Mouse (Mus musculus): Measurements from ENCODE around the gene Apbb2. TPM values are rescaled to one million over a fixed set of nuclear protein-coding genes. Genes with fewer than 3 reads are reported as not detected.

Apbb2 gene
- polyA plus RNA-seq (2012) = not detected in 2 replicates

DNA sequence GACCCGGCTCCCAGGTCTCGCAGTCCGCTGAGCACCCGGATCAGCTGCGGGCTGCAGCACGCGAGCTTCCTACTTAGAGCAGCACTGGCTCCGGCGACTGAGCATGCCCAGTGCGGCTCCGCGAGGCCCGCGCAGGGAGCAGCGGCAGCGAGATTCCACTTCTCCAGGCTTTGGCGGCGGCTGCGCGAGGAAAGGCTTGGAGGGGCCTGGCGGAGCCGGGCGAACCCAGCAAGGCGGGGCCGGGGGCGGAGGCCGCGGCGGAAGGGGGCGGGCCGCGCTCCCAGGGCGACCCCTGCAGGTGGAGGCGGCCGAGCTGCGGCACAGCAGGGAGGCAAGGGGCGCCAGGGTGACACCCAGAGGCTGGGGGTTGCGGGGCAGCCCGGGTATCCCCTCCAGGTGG lies at the start of gene Apbb2:
Gene Apbb2 (minus strand): TSS at position 188 of the 400 bp plus-strand sequence.
- TF ChIP-seq GATA1 (IDR thresholded peaks at IDR 0.05; ENCODE audit: low read length) = no peak

DNA sequence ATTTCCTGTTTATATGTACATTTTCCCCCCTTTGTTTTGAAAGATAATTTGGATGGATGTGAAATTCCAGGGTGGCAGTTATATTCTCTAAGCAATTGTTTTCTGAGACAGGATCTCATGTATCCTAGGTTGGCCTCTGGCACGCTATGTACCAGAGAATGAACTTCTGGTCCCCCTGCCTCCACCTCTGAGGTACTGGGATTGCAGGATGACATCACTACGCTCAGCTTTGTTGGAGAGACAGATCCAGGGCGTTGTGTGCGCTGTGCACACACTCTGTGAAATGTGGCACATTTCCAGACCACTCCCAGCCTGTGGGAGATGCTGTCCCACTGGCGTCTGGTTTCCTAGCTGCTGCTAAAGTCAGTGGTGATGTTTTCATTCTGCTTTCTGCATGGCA lies 35.6 kb upstream of the Apbb2 start:
- no peak for TF ChIP-seq GATA1 (IDR thresholded peaks at IDR 0.05; ENCODE audit: low read length)

DNA sequence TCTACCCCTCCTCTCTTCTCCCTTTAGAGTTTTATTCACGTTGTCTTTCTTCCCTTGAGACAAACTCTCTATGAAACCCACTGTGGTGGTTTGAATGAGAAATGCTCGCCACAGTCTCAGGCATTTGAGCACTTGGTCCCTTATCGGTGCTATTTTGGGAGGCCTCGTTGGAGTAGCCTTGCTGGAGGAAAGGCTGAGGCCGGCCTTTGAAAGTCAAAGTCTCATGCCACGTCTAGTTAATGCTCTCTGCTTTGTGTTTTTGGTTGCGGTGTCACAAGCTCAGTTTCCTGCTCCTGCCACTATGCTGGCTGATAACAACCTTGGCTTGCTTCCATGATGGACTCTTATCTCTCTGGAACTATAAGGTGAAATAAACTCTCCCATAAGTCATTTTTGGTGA lies 28.9 kb upstream of the Apbb2 start:
- no peak for TF ChIP-seq GATA1 (IDR thresholded peaks at IDR 0.05; ENCODE audit: low read length)

DNA sequence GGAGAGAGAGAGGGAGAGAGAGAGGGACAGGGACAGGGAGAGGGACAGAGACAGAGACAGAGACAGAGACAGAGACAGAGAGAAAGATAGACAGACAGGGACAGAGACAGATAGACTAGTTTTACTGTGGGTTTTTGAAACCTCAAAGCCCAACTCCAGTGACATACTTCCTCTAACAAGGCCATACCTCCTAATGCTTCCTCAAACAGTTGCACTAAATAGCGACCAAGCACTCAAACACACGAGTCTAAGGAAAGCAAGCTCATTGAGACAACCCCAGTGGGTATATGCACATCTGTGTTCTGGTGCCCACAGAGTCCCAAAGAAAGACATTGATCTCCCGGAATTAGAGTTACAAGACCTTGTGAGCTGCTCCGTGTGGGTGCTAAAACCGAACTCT lies 24.7 kb upstream of the Apbb2 start:
- TF ChIP-seq GATA1 (IDR thresholded peaks at IDR 0.05; ENCODE audit: low read length) = no peak

DNA sequence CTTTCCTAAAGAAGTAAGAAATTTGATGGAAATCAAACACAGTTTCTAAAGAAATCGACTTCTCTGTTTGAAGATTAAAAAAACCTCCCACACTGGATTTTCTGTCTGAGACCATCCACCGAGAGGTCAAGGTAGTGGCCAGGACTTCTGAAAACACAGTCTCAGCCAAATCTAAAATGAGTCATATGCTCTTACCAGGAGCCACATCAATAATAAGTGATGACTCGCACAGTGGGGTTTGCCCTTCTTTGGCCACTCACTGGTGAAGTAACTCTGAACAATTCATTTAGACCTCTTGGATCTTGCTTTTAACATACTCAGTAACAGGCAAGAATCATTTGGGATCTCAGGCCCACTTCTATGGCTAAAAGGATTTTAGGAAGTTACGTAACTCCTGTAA lies 23.6 kb upstream of the Apbb2 start:
- TF ChIP-seq GATA1 (IDR thresholded peaks at IDR 0.05; ENCODE audit: low read length) = no peak

DNA sequence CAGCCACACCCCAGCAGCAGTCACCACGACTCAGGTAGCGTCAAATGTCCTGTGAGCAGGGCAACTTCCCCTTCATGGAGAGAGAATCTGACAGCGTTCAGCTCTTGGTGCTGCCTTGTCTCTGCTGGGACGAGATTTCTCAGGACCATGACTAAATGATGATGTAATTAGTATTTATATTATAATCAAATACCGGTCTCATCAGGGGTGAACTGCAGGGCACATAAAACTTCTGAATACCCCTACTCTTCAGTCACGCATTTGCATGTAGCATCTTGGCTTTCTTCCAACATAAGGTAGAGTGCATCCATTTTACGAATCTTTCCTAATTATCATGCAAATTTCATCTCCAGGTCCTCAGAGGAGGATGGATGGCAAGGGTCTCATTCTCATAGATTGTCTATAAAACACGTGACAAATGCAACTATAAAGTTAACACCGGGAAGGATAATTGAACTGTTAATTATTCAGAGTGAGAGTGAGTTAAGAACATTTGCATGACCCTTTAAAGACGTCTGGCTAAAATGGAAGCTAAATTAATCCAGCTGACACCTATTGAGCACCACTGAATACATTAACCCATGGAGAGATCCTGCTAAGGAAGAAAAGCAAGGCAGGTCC lies 17.0 kb upstream of the Apbb2 start:
- TF ChIP-seq GATA1 (IDR thresholded peaks at IDR 0.05; ENCODE audit: low read length) = no peak

DNA sequence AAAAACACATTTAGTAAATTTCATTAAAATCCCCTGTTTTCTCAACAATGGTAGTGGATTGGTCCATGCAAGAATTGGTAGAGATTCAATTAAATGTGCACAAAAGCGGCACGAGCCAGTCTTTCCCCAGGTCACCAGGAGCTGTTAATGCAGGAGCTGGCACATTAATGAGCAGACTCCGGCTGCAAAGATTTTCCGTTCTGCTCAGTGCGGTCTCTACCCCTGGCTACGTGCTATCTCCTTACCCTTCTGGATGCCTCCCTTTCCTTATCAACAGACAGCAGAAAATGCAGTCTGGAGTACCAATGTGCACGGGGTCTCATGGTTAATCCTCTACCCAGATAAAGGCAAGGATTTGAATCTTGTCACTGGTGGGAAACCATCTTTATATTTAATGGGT lies 9.2 kb upstream of the Apbb2 start:
- TF ChIP-seq GATA1 (IDR thresholded peaks at IDR 0.05; ENCODE audit: low read length) = no peak

DNA sequence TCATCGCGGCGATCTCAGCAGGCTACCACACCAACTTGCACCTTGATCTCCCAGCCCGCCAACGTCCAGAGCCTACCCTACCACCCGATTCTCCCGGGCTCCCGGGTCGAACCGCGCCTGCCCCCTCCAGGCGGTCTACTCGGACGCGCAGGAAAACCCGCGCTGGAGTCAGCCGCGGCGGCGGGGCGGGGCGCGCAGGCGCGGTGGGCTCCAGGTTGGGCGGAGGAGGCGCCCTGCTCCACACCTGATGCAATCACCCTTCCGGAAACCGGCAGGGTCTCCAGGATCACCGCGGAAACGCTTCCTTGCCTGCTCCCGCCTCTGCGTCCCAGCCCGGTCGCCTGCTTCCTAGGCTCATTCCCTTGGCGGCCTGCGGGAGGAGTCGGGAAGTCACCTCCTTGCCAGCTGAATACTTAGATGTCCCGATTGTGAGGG lies 1.6 kb upstream of the Apbb2 start:
- TF ChIP-seq GATA1 (IDR thresholded peaks at IDR 0.05; ENCODE audit: low read length) = no peak

DNA sequence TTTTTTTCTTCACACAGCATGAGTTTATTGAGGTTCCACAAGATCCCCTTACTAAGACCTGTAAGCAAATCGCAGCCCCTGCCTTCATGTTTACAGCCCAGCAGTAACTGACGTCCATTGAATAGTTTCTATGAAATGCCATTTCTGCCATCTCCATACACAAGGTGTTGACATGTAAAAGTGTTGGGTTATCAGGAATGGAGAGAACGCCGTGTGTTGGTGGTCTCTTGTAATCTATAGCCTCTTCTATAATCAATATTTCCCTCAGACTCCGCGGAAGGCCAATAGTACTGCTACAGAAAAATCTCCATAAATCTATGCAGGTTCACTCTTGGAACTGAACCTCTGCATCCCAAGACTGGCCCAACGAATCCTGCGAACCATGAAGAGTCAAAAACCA lies 1.1 kb upstream of the Apbb2 start:
- TF ChIP-seq GATA1 (IDR thresholded peaks at IDR 0.05; ENCODE audit: low read length) = no peak

DNA sequence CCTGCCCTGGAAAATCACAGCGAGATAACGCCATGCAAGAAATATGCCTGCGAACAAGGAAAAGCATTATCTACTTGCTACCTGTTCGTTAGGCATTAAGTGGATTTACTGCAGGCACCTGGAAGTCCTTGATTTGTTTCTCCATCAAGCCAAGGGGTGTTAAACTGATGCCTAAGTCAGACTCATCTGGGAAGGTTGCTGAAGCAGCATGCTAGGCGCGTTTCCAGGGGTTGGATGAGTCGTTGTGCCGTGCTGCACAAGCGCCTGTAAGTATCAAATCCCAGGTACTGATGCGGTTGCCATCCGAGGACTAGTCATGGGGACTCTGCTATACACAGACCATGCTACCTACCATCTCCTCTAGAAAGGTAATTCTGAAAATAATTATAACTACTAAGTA lies 611 bp upstream of the Apbb2 start:
- TF ChIP-seq GATA1 (IDR thresholded peaks at IDR 0.05; ENCODE audit: low read length) = no peak

DNA sequence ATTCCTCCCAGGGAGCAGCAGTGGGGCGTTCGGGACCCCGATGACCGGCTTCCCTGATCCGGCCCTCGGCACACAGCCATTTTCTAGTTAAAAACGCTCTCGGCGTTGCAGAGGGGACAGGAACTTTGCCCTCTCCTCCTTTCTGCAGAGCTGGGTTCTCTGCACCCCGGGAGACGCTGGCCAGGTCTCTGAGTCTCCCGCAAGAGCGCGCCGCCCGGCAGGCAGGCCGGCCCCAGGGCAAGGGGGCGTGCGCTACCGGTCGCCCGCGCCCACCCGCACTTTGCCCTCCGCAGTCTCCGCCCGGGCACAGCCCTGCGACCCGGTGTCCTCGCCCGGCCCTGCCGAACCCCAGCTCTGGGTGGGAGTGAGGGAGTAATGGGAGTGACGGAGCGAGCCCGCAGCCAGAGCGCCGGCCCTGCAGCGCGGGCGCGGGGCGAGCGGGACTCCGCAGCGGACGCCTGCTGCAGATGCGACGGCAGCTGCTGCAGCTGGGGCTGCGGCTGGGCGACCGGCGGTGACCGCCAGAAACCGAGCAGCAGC lies 593 bp downstream of the Apbb2 start:
- TF ChIP-seq GATA1 (IDR thresholded peaks at IDR 0.05; ENCODE audit: low read length) = no peak

DNA sequence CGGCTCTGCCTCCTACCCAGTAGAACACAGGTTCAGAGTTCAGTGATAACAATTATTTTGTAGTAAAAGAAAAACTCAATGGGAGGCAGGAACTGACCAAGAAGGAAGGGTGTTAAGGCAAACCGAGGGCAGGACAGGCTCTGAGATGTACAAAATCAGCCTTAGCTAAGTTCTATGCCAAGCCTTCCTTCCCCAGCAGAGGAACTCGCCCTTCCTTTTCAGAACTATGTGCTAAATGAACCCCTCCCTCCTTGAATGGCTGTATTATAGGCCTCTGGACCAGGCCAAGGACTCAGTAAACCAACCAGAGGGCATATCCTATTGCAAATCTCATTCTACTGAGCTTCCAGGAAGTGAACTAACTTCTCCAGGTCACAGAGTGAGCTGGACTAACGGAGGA lies 3.6 kb downstream of the Apbb2 start:
- TF ChIP-seq GATA1 (IDR thresholded peaks at IDR 0.05; ENCODE audit: low read length) = no peak

DNA sequence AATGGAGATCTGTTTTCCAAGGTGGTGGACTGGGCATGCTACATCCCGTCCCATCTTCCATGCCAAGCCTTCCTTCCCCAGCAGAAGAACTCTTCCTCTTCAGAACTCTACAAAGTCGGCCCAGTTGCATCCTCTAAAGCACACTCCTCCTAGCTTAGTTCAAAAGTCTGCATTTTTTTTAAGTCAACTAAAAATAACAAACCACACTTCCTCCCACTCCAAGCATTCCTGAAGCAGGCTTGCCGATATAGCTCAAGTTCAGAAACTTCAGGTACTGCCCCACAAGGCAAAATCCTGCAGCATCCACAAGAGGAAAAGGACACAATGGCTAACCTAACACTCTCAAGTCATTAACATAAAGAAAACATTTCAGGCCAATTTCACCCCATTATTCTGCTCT lies 4.9 kb downstream of the Apbb2 start:
- TF ChIP-seq GATA1 (IDR thresholded peaks at IDR 0.05; ENCODE audit: low read length) = no peak

DNA sequence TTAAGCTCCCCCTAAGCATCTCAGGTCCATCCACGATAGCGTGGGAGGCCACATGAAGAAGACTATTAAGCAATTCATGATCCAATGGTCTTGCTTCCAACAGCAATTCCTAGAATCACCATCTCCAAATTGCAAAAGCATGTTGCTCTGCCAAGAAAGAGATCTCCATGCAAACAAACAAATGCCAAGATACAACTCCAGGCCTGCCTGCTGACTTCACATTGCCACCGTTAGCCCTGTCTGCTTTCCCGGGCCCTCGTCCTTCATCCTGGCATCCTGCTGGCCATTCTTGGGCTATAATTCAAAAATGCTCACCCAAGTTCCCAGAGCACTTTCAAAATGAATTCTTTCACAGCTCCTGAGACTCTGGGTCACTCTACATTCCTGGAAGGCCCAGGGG lies 5.6 kb downstream of the Apbb2 start:
- TF ChIP-seq GATA1 (IDR thresholded peaks at IDR 0.05; ENCODE audit: low read length) = no peak

DNA sequence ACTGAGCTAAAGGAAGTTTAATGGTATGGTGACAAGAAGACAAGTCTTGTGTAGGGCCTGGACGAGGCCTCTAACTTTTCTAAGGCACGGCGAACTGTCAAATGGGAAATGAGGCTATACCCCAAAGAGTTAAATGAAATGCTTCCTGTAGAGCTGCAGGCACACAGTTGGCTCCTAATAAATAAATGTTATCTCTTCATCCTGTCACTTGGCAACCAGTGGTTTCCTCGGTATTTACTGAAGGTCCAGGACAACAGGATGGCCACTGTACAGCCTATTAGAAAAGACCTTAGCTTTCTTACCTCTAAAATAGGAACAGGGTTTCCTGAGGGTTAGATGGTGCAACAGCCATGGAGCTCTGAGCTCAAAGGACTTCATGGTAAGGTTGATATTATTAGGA lies 6.7 kb downstream of the Apbb2 start:
- TF ChIP-seq GATA1 (IDR thresholded peaks at IDR 0.05; ENCODE audit: low read length) = no peak

DNA sequence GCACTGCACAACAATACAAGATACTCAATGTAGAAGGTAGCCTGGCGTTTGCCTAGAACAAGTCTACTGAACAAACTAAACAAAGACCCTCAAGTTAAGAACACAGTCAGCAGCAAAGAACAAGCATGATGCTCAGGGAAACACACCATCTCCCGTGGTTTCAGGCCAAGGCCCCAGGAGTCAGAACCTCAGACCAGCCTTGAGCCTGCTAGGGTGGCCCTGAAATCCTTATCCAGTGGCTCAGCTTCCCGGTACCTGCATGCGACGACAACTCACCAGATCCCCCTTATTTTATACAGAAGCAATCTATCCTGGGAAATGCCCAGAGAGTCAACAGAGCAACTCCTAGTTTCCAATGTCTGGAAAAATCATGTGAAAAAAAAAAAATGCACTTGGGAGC lies 7.2 kb downstream of the Apbb2 start:
- no peak for TF ChIP-seq GATA1 (IDR thresholded peaks at IDR 0.05; ENCODE audit: low read length)

DNA sequence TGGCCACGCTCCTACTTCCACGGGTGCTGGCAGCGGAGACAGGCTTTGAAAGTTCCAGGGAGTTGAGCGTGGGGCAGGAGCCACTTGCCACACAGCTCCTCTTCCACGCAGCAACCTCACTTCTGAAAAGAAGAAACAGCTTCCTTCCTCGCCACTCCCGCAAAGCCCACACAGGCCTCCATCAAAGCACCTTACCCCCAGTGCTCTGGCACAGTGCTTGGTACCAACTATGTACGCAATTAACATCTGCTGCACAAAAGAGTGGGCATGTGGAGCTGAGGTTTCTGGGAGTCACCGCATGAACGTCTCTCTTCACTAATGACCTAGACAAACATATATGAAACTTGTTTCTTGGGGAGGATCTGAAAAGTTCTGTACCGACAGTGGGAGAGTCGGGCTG lies 8.3 kb downstream of the Apbb2 start:
- TF ChIP-seq GATA1 (IDR thresholded peaks at IDR 0.05; ENCODE audit: low read length) = no peak

DNA sequence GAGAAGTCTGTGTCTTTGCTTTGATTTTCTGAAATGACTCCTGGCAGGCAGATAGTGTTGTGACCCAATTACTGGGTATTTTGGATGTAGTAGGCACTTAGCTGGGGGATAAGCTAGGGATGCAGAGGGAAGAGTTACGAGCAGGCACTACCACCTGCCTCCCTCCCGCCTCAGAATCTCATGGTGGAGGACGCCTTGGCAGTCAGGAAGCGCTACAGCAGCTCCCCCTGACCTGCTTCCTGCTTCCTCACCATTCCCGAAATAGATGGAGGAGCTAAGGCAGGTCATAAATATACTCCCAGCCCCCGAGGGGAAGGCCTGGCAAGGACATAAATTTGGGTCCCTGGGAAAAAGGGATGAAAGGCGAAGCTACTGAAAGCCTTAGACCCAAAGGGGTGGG lies 9.3 kb downstream of the Apbb2 start:
- no peak for TF ChIP-seq GATA1 (IDR thresholded peaks at IDR 0.05; ENCODE audit: low read length)
